Mouse (Mus musculus): ENCODE results near the gene Prkcq. TPM values are rescaled to one million over a fixed set of nuclear protein-coding genes. Genes with fewer than 3 reads are reported as not detected.

Gene Prkcq
- polyA plus RNA-seq, 1 experiment from 2014 or later = 2.8 TPM

- Histone ChIP-seq H3K9me3 (ENCODE audit: control insufficient read depth, low read length) (no peaks in the 10 kb centered on the region), H3K4me2 (ENCODE audit: low read length) (no peak overlapping the region), H3K4me3 (ENCODE audit: low read depth, low read length) (no peak overlapping the region), H3K9ac (ENCODE audit: low read length) (no peak overlapping the region), H3K4me1 (replicated peaks; ENCODE audit: control insufficient read depth, insufficient read depth, low read length) (no peaks in the 10 kb centered on the region), H3K27ac (ENCODE audit: low read depth) (no peak overlapping the region), H3K36me3 (ENCODE audit: control insufficient read depth, insufficient read depth, low read length) (no peaks in the 10 kb centered on the region), H3K27me3 (replicated peaks; ENCODE audit: control insufficient read depth, insufficient read depth, low read length) (no peaks in the 10 kb centered on the region)
- 67% methylated on average over 5 of the region's 5 CpGs for WGBS
- no peak for DNase-seq (ENCODE audit: low spot score)
- ATAC-seq (replicated peaks; ENCODE audit: low FRiP score, low TSS enrichment, low read depth) = no peak
These were observed 44.9 kb downstream of the Prkcq start for GRCm38 (mm10) chr2:11216847-11217246.

- H3K27ac ChIP-seq (ENCODE audit: low read depth) = no peak overlapping the region
- no peaks in the 10 kb centered on the region for H3K27me3 ChIP-seq (replicated peaks; ENCODE audit: control insufficient read depth, insufficient read depth, low read length)
- no peaks in the 10 kb centered on the region for H3K36me3 ChIP-seq (ENCODE audit: control insufficient read depth, insufficient read depth, low read length)
- no peak for ATAC-seq (replicated peaks; ENCODE audit: low FRiP score, low TSS enrichment, low read depth)
- no peaks in the 10 kb centered on the region for H3K9me3 ChIP-seq (ENCODE audit: control insufficient read depth, low read length)
- H3K4me2 ChIP-seq (ENCODE audit: low read length) = no peak overlapping the region
- no peak overlapping the region for H3K4me3 ChIP-seq (ENCODE audit: low read depth, low read length)
- 78% methylated on average over 5 of the region's 5 CpGs for WGBS
- no peak for DNase-seq (ENCODE audit: low spot score)
- H3K9ac ChIP-seq (ENCODE audit: low read length) = no peak overlapping the region
- no peaks in the 10 kb centered on the region for H3K4me1 ChIP-seq (replicated peaks; ENCODE audit: control insufficient read depth, insufficient read depth, low read length)
These were observed 46.2 kb downstream of the Prkcq start for GRCm38 (mm10) chr2:11218122-11218521.

GRCm38 (mm10) chr2:11219262-11219661 lies 47.4 kb downstream of the Prkcq start:
- H3K4me3 ChIP-seq (ENCODE audit: low read depth, low read length) = no peak overlapping the region
- no peaks in the 10 kb centered on the region for H3K36me3 ChIP-seq (ENCODE audit: control insufficient read depth, insufficient read depth, low read length)
- DNase-seq (ENCODE audit: low spot score) (no peak), ATAC-seq (replicated peaks; ENCODE audit: low FRiP score, low TSS enrichment, low read depth) (no peak)
- no peak overlapping the region for H3K27ac ChIP-seq (ENCODE audit: low read depth)
- no peaks in the 10 kb centered on the region for H3K9me3 ChIP-seq (ENCODE audit: control insufficient read depth, low read length)
- no peak overlapping the region for H3K9ac ChIP-seq (ENCODE audit: low read length)
- H3K4me2 ChIP-seq (ENCODE audit: low read length) = no peak overlapping the region
- 95% methylated on average over 2 of the region's 2 CpGs for WGBS
- H3K27me3 ChIP-seq (replicated peaks; ENCODE audit: control insufficient read depth, insufficient read depth, low read length) = no peaks in the 10 kb centered on the region
- H3K4me1 ChIP-seq (replicated peaks; ENCODE audit: control insufficient read depth, insufficient read depth, low read length) = no peaks in the 10 kb centered on the region

- Histone ChIP-seq H3K9me3 (ENCODE audit: control insufficient read depth, low read length) (no peaks in the 10 kb centered on the region), H3K27me3 (replicated peaks; ENCODE audit: control insufficient read depth, insufficient read depth, low read length) (no peaks in the 10 kb centered on the region), H3K27ac (ENCODE audit: low read depth) (no peak overlapping the region), H3K36me3 (ENCODE audit: control insufficient read depth, insufficient read depth, low read length) (no peaks in the 10 kb centered on the region), H3K4me1 (replicated peaks; ENCODE audit: control insufficient read depth, insufficient read depth, low read length) (no peaks in the 10 kb centered on the region), H3K9ac (ENCODE audit: low read length) (no peak overlapping the region), H3K4me3 (ENCODE audit: low read depth, low read length) (no peak overlapping the region), H3K4me2 (ENCODE audit: low read length) (no peak overlapping the region)
- no peak for ATAC-seq (replicated peaks; ENCODE audit: low FRiP score, low TSS enrichment, low read depth)
- no peak for DNase-seq (ENCODE audit: low spot score)
- 83% methylated on average over 3 of the region's 3 CpGs for WGBS
These were observed 53.0 kb downstream of the Prkcq start for GRCm38 (mm10) chr2:11224808-11225484.

GRCm38 (mm10) chr2:11225485-11225876 lies 53.6 kb downstream of the Prkcq start:
- Histone ChIP-seq H3K9me3 (ENCODE audit: control insufficient read depth, low read length) (no peaks in the 10 kb centered on the region), H3K36me3 (ENCODE audit: control insufficient read depth, insufficient read depth, low read length) (no peaks in the 10 kb centered on the region), H3K4me3 (ENCODE audit: low read depth, low read length) (no peak overlapping the region), H3K4me1 (replicated peaks; ENCODE audit: control insufficient read depth, insufficient read depth, low read length) (no peaks in the 10 kb centered on the region), H3K27me3 (replicated peaks; ENCODE audit: control insufficient read depth, insufficient read depth, low read length) (no peaks in the 10 kb centered on the region), H3K27ac (ENCODE audit: low read depth) (no peak overlapping the region), H3K4me2 (ENCODE audit: low read length) (no peak overlapping the region), H3K9ac (ENCODE audit: low read length) (no peak overlapping the region)
- 72% methylated on average over 5 of the region's 5 CpGs for WGBS
- no peak for ATAC-seq (replicated peaks; ENCODE audit: low FRiP score, low TSS enrichment, low read depth)
- no peak for DNase-seq (ENCODE audit: low spot score)

- H3K36me3 ChIP-seq (ENCODE audit: control insufficient read depth, insufficient read depth, low read length) = no peaks in the 10 kb centered on the region
- ATAC-seq (replicated peaks; ENCODE audit: low FRiP score, low TSS enrichment, low read depth) (no peak), DNase-seq (ENCODE audit: low spot score) (no peak)
- H3K4me1 ChIP-seq (replicated peaks; ENCODE audit: control insufficient read depth, insufficient read depth, low read length) = no peaks in the 10 kb centered on the region
- no peaks in the 10 kb centered on the region for H3K9me3 ChIP-seq (ENCODE audit: control insufficient read depth, low read length)
- no peak overlapping the region for H3K27ac ChIP-seq (ENCODE audit: low read depth)
- no peaks in the 10 kb centered on the region for H3K27me3 ChIP-seq (replicated peaks; ENCODE audit: control insufficient read depth, insufficient read depth, low read length)
- no peak overlapping the region for H3K4me2 ChIP-seq (ENCODE audit: low read length)
- H3K4me3 ChIP-seq (ENCODE audit: low read depth, low read length) = no peak overlapping the region
- H3K9ac ChIP-seq (ENCODE audit: low read length) = no peak overlapping the region
- WGBS = 85% methylated on average over 7 of the region's 7 CpGs
These were observed 54.6 kb downstream of the Prkcq start for GRCm38 (mm10) chr2:11226555-11226954.

- 69% methylated on average over 2 of the region's 2 CpGs for WGBS
These were observed 57.2 kb downstream of the Prkcq start for GRCm38 (mm10) chr2:11229126-11229525.

GRCm38 (mm10) chr2:11231118-11231517 lies 59.2 kb downstream of the Prkcq start:
- H3K4me3 ChIP-seq (ENCODE audit: low read depth, low read length) = no peak overlapping the region
- DNase-seq (ENCODE audit: low spot score) = no peak
- no peaks in the 10 kb centered on the region for H3K27me3 ChIP-seq (replicated peaks; ENCODE audit: control insufficient read depth, insufficient read depth, low read length)
- no peaks in the 10 kb centered on the region for H3K36me3 ChIP-seq (ENCODE audit: control insufficient read depth, insufficient read depth, low read length)
- no peaks in the 10 kb centered on the region for H3K4me1 ChIP-seq (replicated peaks; ENCODE audit: control insufficient read depth, insufficient read depth, low read length)
- no peak overlapping the region for H3K9ac ChIP-seq (ENCODE audit: low read length)
- 71% methylated on average over 3 of the region's 3 CpGs for WGBS
- no peak overlapping the region for H3K27ac ChIP-seq (ENCODE audit: low read depth)
- no peak for ATAC-seq (replicated peaks; ENCODE audit: low FRiP score, low TSS enrichment, low read depth)
- H3K9me3 ChIP-seq (ENCODE audit: control insufficient read depth, low read length) = no peaks in the 10 kb centered on the region
- no peak overlapping the region for H3K4me2 ChIP-seq (ENCODE audit: low read length)

More at GRCm38 (mm10) chr2:11229126-11229525, 57.2 kb downstream of the Prkcq start:
- DNase-seq (ENCODE audit: low spot score) = no peak
- H3K4me3 ChIP-seq (ENCODE audit: low read depth, low read length) = no peak overlapping the region
- ATAC-seq (replicated peaks; ENCODE audit: low FRiP score, low TSS enrichment, low read depth) = no peak
- no peaks in the 10 kb centered on the region for H3K9me3 ChIP-seq (ENCODE audit: control insufficient read depth, low read length)
- no peaks in the 10 kb centered on the region for H3K36me3 ChIP-seq (ENCODE audit: control insufficient read depth, insufficient read depth, low read length)
- H3K4me2 ChIP-seq (ENCODE audit: low read length) = no peak overlapping the region
- H3K27me3 ChIP-seq (replicated peaks; ENCODE audit: control insufficient read depth, insufficient read depth, low read length) = no peaks in the 10 kb centered on the region
- no peak overlapping the region for H3K9ac ChIP-seq (ENCODE audit: low read length)
- H3K27ac ChIP-seq (ENCODE audit: low read depth) = no peak overlapping the region
- no peaks in the 10 kb centered on the region for H3K4me1 ChIP-seq (replicated peaks; ENCODE audit: control insufficient read depth, insufficient read depth, low read length)

GRCm38 (mm10) chr2:11231988-11232387 lies 60.1 kb downstream of the Prkcq start:
- no peaks in the 10 kb centered on the region for H3K4me1 ChIP-seq (replicated peaks; ENCODE audit: control insufficient read depth, insufficient read depth, low read length)
- H3K27ac ChIP-seq (ENCODE audit: low read depth) = no peak overlapping the region
- ATAC-seq (replicated peaks; ENCODE audit: low FRiP score, low TSS enrichment, low read depth) = no peak
- no peak overlapping the region for H3K4me2 ChIP-seq (ENCODE audit: low read length)
- H3K4me3 ChIP-seq (ENCODE audit: low read depth, low read length) = no peak overlapping the region
- H3K9me3 ChIP-seq (ENCODE audit: control insufficient read depth, low read length) = no peaks in the 10 kb centered on the region
- no peaks in the 10 kb centered on the region for H3K27me3 ChIP-seq (replicated peaks; ENCODE audit: control insufficient read depth, insufficient read depth, low read length)
- WGBS = 86% methylated on average over 5 of the region's 5 CpGs
- no peak for DNase-seq (ENCODE audit: low spot score)
- H3K36me3 ChIP-seq (ENCODE audit: control insufficient read depth, insufficient read depth, low read length) = no peaks in the 10 kb centered on the region
- H3K9ac ChIP-seq (ENCODE audit: low read length) = no peak overlapping the region
